Mouse (Mus musculus) CD4-positive, CD25-positive, alpha-beta regulatory T cell, adult 2 months (primary cell): ENCODE measurements at regions not wholly inside any gene's neighbourhood (a gene's known extent, or its start where the extent isn't known, plus 50 kb on each side); places are given as distances from the start of the nearest gene placed in this dataset.

Experiments used
- DNase-seq: peaks from one replicate; pipeline ENCODE4 v3.0.0-alpha.2; 2012; ENCODE audit warnings: low read depth, low spot score

GRCm38 (mm10) chr4:21616116-21616515, 69.6 kb downstream of the Prdm13 start:
- no peak for DNase-seq

- DNase-seq, result no peak
Observed at GRCm38 (mm10) chr4:21614429-21614828, 71.3 kb downstream of the Prdm13 start.

- no peak for DNase-seq
Observed at GRCm38 (mm10) chr4:21611531-21612282, 74.1 kb downstream of the Prdm13 start.

- DNase-seq, result no peak
Observed at GRCm38 (mm10) chr4:21598024-21598423, 87.7 kb downstream of the Prdm13 start.

DNA sequence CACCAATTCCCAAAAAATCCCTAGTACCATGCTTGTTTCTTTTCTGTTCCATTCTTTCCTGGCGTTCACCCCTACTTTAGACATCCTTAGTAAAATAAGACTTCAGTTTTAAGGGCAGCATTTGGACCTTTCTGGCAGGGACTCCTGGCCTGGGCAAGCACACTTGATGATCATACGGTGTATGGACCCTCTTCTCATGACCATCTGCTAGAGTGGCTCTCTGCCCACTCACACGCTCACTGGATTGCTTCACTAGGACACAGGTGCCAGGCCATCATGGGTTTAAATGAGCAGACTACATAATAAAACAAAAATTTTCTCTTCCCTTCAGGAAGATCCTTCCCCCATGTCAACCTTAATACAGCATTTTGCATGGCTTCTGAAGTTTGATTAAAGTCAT, 138.0 kb downstream of the Prdm13 start:
- no peak for DNase-seq

DNA sequence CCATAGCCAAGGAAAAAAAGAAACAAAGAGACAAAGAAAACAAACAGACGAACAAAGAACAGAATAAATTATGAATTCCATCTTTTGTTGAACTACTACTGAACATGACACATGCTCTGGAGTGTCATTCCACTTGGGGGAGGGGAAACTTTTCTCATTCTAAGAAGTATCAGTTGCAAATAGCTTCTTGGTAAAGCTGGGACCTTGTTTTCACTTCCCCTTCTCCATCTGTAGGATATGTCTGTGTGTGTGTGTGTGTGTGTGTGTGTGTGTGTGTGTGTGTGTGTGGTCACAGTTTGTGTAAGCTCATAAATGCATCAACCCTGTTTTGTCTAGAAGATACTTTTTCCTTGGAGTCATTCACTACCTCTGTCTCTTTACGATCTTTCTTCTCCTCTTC, 146.2 kb downstream of the Prdm13 start:
- no peak for DNase-seq

- DNase-seq, result peak; percentile 4
Observed at GRCm38 (mm10) chr4:21535973-21536372, 149.8 kb downstream of the Prdm13 start.

GRCm38 (mm10) chr4:21532186-21532585, 153.6 kb downstream of the Prdm13 start:
- DNase-seq, result no peak
